Mouse (Mus musculus): Measurements from ENCODE around the gene Srrt.

Srrt gene

DNA sequence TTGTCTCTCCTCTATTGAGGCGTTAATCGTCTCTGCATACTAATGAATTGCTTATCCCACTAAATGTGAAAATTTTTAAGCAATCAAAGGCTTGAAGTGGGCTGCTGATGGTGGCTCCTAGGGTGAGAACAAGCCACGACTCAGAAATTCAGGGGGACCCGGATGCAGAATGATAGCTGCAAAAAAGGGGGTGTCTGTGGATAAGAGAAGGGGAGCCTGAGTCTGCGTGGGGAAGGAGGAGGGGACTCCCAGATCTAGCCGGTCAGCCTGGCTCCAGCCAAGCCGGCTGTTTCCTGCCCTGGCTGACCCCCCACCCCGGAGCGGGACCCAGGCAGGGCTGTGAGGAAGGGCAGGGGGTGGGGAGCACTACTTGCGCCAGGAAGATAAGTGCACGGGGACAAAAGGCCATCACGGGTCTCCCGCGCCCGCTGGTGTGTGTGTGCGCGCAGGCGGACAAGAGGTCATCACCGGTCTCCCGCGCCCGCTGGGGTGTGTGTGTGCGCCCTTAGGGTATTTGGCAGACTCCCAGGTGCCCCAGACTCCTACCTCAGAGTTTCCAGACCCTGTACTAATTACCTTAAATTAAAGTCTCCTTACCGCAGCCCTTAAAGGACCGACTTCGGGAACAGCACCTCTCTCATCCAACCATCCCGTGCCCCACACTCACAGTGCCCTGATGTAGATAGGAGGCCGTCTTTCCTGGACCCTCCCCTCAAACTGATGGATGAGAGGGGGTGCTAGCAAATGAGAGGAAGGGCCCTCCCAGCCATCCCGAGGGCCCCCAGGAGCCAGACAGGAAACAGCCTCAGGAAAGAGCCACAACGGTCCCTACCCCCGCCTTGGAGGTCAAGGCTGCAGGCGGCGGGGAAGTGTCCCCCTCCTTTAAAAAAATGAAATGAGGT is 41.3 kb upstream of the Srrt start:
- H3K4me1 ChIP-seq (replicated peaks; ENCODE audit: low read depth, low read length): peaks cover 72% of the 10 kb centered on the region
- no peaks in the 10 kb centered on the region for H3K27me3 ChIP-seq (ENCODE audit: insufficient read depth, low read length)
- peak overlapping the region; percentile 91 for H3K4me3 ChIP-seq (replicated peaks; ENCODE audit: low read length)
- H3K9me3 ChIP-seq (ENCODE audit: low read length): no peaks in the 10 kb centered on the region
- H3K36me3 ChIP-seq (ENCODE audit: insufficient read depth, low read length): peaks cover 4% of the 10 kb centered on the region
- TF ChIP-seq POU5F1 (IDR thresholded peaks at IDR 0.05; ENCODE audit: borderline replicate concordance, low read length) (no peak), NANOG (IDR thresholded peaks at IDR 0.05; ENCODE audit: borderline replicate concordance, low read length) (no peak), CTCF (conservative IDR thresholded peaks at IDR 0.05; ENCODE audit: low read length) (no peak)

GRCm38 (mm10) chr5:137347856-137348255 is 40.4 kb upstream of the Srrt start:
- peaks cover 68% of the 10 kb centered on the region for H3K4me1 ChIP-seq (replicated peaks; ENCODE audit: low read depth, low read length)
- TF ChIP-seq NANOG (IDR thresholded peaks at IDR 0.05; ENCODE audit: borderline replicate concordance, low read length) (no peak), CTCF (conservative IDR thresholded peaks at IDR 0.05; ENCODE audit: low read length) (no peak), POU5F1 (IDR thresholded peaks at IDR 0.05; ENCODE audit: borderline replicate concordance, low read length) (no peak)
- H3K36me3 ChIP-seq (ENCODE audit: insufficient read depth, low read length): no peaks in the 10 kb centered on the region
- peak overlapping the region; percentile 91 for H3K4me3 ChIP-seq (replicated peaks; ENCODE audit: low read length)
- no peaks in the 10 kb centered on the region for H3K9me3 ChIP-seq (ENCODE audit: low read length)
- no peaks in the 10 kb centered on the region for H3K27me3 ChIP-seq (ENCODE audit: insufficient read depth, low read length)

GRCm38 (mm10) chr5:137346983-137347382 is 39.5 kb upstream of the Srrt start:
- no peaks in the 10 kb centered on the region for H3K36me3 ChIP-seq (ENCODE audit: insufficient read depth, low read length)
- TF ChIP-seq POU5F1 (IDR thresholded peaks at IDR 0.05; ENCODE audit: borderline replicate concordance, low read length) (no peak), CTCF (conservative IDR thresholded peaks at IDR 0.05; ENCODE audit: low read length) (no peak), NANOG (IDR thresholded peaks at IDR 0.05; ENCODE audit: borderline replicate concordance, low read length) (no peak)

DNA sequence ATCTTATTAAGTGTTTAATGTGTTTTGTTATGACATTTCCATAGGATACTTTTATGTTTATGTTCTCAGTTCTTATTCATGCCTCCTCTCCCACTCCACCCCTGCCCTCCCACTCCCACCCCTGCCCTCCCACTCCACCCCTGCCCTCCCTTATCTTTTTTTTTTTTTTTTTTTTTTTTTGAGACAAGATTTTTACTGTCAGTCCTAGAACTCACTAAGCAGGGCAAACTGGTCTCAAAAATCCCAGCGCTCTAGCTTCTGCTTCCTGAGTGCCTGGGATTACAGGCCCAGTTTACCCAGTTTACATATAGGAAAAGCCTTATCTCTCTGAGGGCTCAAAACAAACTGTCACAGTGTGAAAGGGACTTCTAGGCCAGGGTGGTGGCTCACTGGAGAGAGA is 38.9 kb upstream of the Srrt start:
- no peaks in the 10 kb centered on the region for H3K36me3 ChIP-seq (ENCODE audit: insufficient read depth, low read length)
- no peak overlapping the region for H3K4me3 ChIP-seq (replicated peaks; ENCODE audit: low read length)
- H3K4me1 ChIP-seq (replicated peaks; ENCODE audit: low read depth, low read length): peaks cover 55% of the 10 kb centered on the region
- no peaks in the 10 kb centered on the region for H3K9me3 ChIP-seq (ENCODE audit: low read length)
- no peaks in the 10 kb centered on the region for H3K27me3 ChIP-seq (ENCODE audit: insufficient read depth, low read length)
- TF ChIP-seq POU5F1 (IDR thresholded peaks at IDR 0.05; ENCODE audit: borderline replicate concordance, low read length): no peak
- TF ChIP-seq CTCF (conservative IDR thresholded peaks at IDR 0.05; ENCODE audit: low read length): no peak
- TF ChIP-seq NANOG (IDR thresholded peaks at IDR 0.05; ENCODE audit: borderline replicate concordance, low read length): no peak

More at GRCm38 (mm10) chr5:137346983-137347382, 39.5 kb upstream of the Srrt start:
- Histone ChIP-seq H3K9me3 (ENCODE audit: low read length) (no peaks in the 10 kb centered on the region), H3K27me3 (ENCODE audit: insufficient read depth, low read length) (no peaks in the 10 kb centered on the region), H3K4me3 (replicated peaks; ENCODE audit: low read length) (no peak overlapping the region; the same call in 1 of the 2 replicates), H3K4me1 (replicated peaks; ENCODE audit: low read depth, low read length) (peaks cover 59% of the 10 kb centered on the region)

DNA sequence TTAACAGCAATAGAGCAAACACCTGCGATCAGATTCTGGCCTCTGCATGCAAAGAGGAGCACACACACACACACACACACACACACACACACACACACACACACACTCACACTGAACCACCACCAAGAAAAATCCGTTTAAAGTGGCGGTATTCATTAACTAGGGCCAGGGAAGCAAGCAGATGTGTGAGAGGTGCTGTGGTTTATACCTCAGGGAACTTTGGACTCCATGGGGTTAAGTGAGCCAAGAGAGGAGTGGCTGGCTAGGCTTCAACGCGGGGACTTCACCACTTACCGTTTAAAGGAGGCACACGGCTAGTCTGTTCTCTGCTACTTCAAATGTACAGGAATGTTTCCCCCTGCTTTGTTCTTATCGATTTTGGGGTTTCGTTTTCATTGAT is 38.3 kb upstream of the Srrt start:
- TF ChIP-seq NANOG (IDR thresholded peaks at IDR 0.05; ENCODE audit: borderline replicate concordance, low read length) (no peak), POU5F1 (IDR thresholded peaks at IDR 0.05; ENCODE audit: borderline replicate concordance, low read length) (no peak), CTCF (conservative IDR thresholded peaks at IDR 0.05; ENCODE audit: low read length) (no peak)
- Histone ChIP-seq H3K9me3 (ENCODE audit: low read length) (no peaks in the 10 kb centered on the region), H3K36me3 (ENCODE audit: insufficient read depth, low read length) (no peaks in the 10 kb centered on the region), H3K27me3 (ENCODE audit: insufficient read depth, low read length) (no peaks in the 10 kb centered on the region), H3K4me3 (replicated peaks; ENCODE audit: low read length) (peak overlapping the region; percentile 37), H3K4me1 (replicated peaks; ENCODE audit: low read depth, low read length) (peaks cover 55% of the 10 kb centered on the region)

DNA sequence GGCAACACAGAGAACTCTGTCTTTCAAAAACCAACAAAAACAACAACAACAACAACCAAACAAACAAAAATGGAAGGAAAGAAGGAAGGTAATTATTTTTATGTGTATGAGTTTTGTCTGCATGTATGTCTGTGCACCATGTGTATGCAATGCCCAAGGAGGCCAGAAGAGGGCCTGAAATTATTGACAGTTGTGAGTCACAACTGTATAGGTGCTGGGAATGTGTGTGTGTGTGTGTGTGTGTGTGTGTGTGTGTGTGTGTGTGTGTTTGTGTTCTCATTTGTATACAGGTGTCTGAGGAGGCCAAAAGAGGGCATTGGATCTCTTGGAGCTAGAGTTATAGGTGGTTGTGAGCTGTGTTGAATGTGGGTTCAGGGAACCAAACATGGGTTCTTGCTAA is 36.4 kb upstream of the Srrt start:
- Histone ChIP-seq H3K9me3 (ENCODE audit: low read length) (no peaks in the 10 kb centered on the region), H3K4me1 (replicated peaks; ENCODE audit: low read depth, low read length) (peaks cover 70% of the 10 kb centered on the region), H3K4me3 (replicated peaks; ENCODE audit: low read length) (no peak overlapping the region), H3K27me3 (ENCODE audit: insufficient read depth, low read length) (no peaks in the 10 kb centered on the region), H3K36me3 (ENCODE audit: insufficient read depth, low read length) (no peaks in the 10 kb centered on the region)
- TF ChIP-seq CTCF (conservative IDR thresholded peaks at IDR 0.05; ENCODE audit: low read length) (peak; percentile 53), POU5F1 (IDR thresholded peaks at IDR 0.05; ENCODE audit: borderline replicate concordance, low read length) (no peak)

DNA sequence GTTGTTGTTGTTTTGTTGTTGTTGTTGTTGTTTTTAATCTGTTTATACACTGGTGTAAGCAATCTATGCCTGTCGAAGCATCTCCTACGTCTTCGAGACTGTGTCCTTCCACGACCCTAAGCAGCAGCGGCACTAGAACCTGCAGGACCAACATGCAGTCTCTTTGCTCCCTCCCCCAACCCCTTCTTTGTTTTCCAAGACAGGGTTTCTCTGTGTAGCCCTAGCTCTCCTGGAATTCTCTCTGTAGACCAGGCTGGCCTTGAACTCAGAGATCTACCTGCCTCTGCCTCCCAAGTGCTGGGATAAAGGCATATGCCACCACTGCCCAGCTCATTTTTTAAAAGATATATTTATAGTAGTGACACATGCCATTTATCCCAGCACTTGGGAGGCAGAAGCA is 35.9 kb upstream of the Srrt start:
- no peaks in the 10 kb centered on the region for H3K36me3 ChIP-seq (ENCODE audit: insufficient read depth, low read length)
- peaks cover 70% of the 10 kb centered on the region for H3K4me1 ChIP-seq (replicated peaks; ENCODE audit: low read depth, low read length)
- H3K27me3 ChIP-seq (ENCODE audit: insufficient read depth, low read length): no peaks in the 10 kb centered on the region
- no peak overlapping the region for H3K4me3 ChIP-seq (replicated peaks; ENCODE audit: low read length)
- no peaks in the 10 kb centered on the region for H3K9me3 ChIP-seq (ENCODE audit: low read length)
- TF ChIP-seq CTCF (conservative IDR thresholded peaks at IDR 0.05; ENCODE audit: low read length) (no peak), POU5F1 (IDR thresholded peaks at IDR 0.05; ENCODE audit: borderline replicate concordance, low read length) (no peak), NANOG (IDR thresholded peaks at IDR 0.05; ENCODE audit: borderline replicate concordance, low read length) (no peak)

- TF ChIP-seq CTCF (conservative IDR thresholded peaks at IDR 0.05; ENCODE audit: low read length) (no peak), NANOG (IDR thresholded peaks at IDR 0.05; ENCODE audit: borderline replicate concordance, low read length) (no peak), POU5F1 (IDR thresholded peaks at IDR 0.05; ENCODE audit: borderline replicate concordance, low read length) (no peak)
Observed at GRCm38 (mm10) chr5:137342407-137343012, 35.0 kb upstream of the Srrt start.

More at GRCm38 (mm10) chr5:137342407-137343012, 35.0 kb upstream of the Srrt start:
- Histone ChIP-seq H3K9me3 (ENCODE audit: low read length) (no peaks in the 10 kb centered on the region), H3K36me3 (ENCODE audit: insufficient read depth, low read length) (no peaks in the 10 kb centered on the region), H3K4me3 (replicated peaks; ENCODE audit: low read length) (no peak overlapping the region), H3K4me1 (replicated peaks; ENCODE audit: low read depth, low read length) (peaks cover 66% of the 10 kb centered on the region), H3K27me3 (ENCODE audit: insufficient read depth, low read length) (no peaks in the 10 kb centered on the region)

Measured in E14TG2a.4 (cell line).